Mouse (Mus musculus): ENCODE data around the gene Tcl1b4. TPM values are rescaled to one million over a fixed set of nuclear protein-coding genes. Genes with fewer than 3 reads are reported as not detected.
"Not testable (repeated sequence)": the region's sequence is repeated elsewhere in the genome, so short reads cannot be mapped to it uniquely, and the experiment has no call there.

Tcl1b4 gene
- not detected in 2 replicates for polyA plus RNA-seq (2014; fragmentation: Nextera tagmentation; extraction: Ambion mirVana)

DNA sequence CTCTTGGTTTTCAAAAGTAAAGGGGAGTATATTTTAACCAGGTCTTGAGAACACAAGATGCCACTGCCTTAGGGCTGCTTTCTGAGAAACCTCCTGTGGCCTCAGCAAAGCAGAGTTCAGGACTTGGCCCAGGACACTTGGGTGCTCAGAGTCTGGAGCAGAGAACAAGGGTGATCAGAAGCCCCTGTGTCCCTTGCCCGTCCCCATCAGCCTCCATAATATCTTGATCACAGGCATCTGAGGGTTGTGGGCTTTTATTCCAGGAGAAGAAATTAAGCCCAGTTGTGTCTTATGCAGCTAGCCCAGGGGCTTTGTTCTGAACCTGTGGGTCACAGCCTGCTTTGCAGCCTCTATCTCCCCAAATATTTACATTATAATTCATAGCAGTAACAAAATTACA, at the start of gene Tcl1b4:
Gene Tcl1b4 (plus strand): TSS at position 301 of the 400 bp plus-strand sequence.
- H3K4me1 ChIP-seq (ENCODE audit: control insufficient read depth, insufficient read depth, low read length); ATAC-seq (ENCODE audit: low read depth); H3K9me3 ChIP-seq (ENCODE audit: control insufficient read depth, low read length); H3K9ac ChIP-seq (replicated peaks; ENCODE audit: low read depth, low read length); H3K4me2 ChIP-seq (ENCODE audit: low read depth, low read length); H3K4me3 ChIP-seq (ENCODE audit: low read depth, low read length); H3K27ac ChIP-seq (ENCODE audit: low read depth, low read length); H3K27me3 ChIP-seq (ENCODE audit: control insufficient read depth, insufficient read depth, low read length); H3K36me3 ChIP-seq (ENCODE audit: control insufficient read depth, insufficient read depth, low read length): not testable (repeated sequence)
- 81% methylated on average over 1 of the region's 1 CpGs for WGBS

DNA sequence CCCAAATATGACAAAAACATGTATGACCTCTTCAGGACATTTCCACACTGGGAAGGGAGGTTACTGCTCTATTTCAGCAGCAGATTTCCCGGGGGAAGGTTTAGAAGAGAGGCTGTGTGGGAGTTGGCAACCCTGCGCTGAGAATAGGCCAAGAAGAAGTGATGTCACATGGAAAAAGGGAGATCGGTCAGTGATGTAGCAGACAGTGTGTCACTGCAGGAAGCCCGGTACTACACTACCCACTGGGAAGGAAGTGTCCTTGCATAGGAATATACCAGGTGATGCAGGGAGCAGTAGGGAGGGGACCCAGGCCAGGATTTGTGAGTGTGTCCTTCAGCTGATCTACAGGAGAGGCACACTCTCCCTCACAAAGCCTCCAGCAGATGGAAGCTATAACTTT, 46.5 kb upstream of the Tcl1b4 start:
- 68% methylated on average over 4 of the region's 4 CpGs for WGBS
- not testable (repeated sequence) for H3K4me2 ChIP-seq (ENCODE audit: low read depth, low read length); H3K4me1 ChIP-seq (ENCODE audit: control insufficient read depth, insufficient read depth, low read length); H3K9me3 ChIP-seq (ENCODE audit: control insufficient read depth, low read length); H3K27ac ChIP-seq (ENCODE audit: low read depth, low read length); H3K9ac ChIP-seq (replicated peaks; ENCODE audit: low read depth, low read length); ATAC-seq (ENCODE audit: low read depth); H3K4me3 ChIP-seq (ENCODE audit: low read depth, low read length); H3K27me3 ChIP-seq (ENCODE audit: control insufficient read depth, insufficient read depth, low read length); H3K36me3 ChIP-seq (ENCODE audit: control insufficient read depth, insufficient read depth, low read length)

DNA sequence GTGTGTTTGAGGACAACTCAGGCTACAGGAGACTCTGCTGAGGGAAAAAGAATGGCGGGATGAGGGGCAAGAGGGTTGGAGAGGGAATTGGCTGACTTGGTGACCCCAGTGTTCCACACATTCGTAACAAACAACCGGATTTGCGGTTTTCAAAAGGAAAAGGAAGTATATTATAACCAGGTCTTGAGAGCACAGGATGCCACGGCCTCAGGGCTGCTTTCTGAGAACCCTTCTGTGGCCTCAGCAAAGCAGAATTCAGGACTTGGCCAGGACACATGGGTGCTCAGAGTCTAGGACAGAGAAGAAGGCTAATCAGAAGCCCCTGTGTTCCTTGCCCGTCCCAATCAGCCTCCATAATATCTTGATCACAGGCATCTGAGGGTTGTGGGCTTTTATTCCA, 42.9 kb upstream of the Tcl1b4 start:
- Histone ChIP-seq H3K27ac (ENCODE audit: low read depth, low read length) (no peak overlapping the region), H3K4me2 (ENCODE audit: low read depth, low read length) (no peak overlapping the region), H3K4me3 (ENCODE audit: low read depth, low read length) (no peak overlapping the region), H3K36me3 (ENCODE audit: control insufficient read depth, insufficient read depth, low read length) (no peaks in the 10 kb centered on the region), H3K9me3 (ENCODE audit: control insufficient read depth, low read length) (no peaks in the 10 kb centered on the region), H3K9ac (replicated peaks; ENCODE audit: low read depth, low read length) (no peak overlapping the region), H3K4me1 (ENCODE audit: control insufficient read depth, insufficient read depth, low read length) (no peaks in the 10 kb centered on the region), H3K27me3 (ENCODE audit: control insufficient read depth, insufficient read depth, low read length) (no peaks in the 10 kb centered on the region)
- no peak for ATAC-seq (ENCODE audit: low read depth)
- 86% methylated on average over 6 of the region's 6 CpGs for WGBS

DNA sequence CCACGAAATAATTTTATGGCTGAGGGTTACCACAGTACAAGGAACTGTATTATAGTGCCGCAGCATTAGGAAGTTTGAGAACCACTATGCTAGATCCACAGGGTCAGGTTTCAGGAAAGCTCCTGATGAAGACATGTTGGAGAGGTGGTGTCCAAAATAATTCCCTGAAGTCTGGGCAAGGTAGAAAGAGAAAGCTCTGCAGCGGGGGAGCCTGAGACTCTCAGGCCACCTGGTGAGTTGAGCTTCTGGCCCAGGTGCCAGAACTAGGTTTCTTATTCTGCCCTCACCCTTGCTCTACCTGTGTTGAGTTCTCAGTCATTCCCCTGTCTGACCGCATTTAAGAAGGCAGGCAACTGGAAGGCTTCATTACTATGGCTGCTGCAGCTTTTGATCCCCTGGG, 42.4 kb upstream of the Tcl1b4 start, which contains the start of gene Tcl1b1:
Gene Tcl1b1 (plus strand): TSS at position 301 of the 400 bp plus-strand sequence.
- Histone ChIP-seq H3K9ac (replicated peaks; ENCODE audit: low read depth, low read length) (no peak within 1 kb of the TSS), H3K4me2 (ENCODE audit: low read depth, low read length) (no peak within 1 kb of the TSS), H3K4me3 (ENCODE audit: low read depth, low read length) (no peak within 1 kb of the TSS), H3K27ac (ENCODE audit: low read depth, low read length) (no peak within 1 kb of the TSS), H3K9me3 (ENCODE audit: control insufficient read depth, low read length) (no peaks in the 10 kb centered on the region), H3K4me1 (ENCODE audit: control insufficient read depth, insufficient read depth, low read length) (no peaks in the 10 kb centered on the region), H3K36me3 (ENCODE audit: control insufficient read depth, insufficient read depth, low read length) (no peaks in the 10 kb centered on the region), H3K27me3 (ENCODE audit: control insufficient read depth, insufficient read depth, low read length) (no peaks in the 10 kb centered on the region)
- ATAC-seq (ENCODE audit: low read depth) = no peak
- WGBS = 82% methylated on average over 4 of the region's 4 CpGs

DNA sequence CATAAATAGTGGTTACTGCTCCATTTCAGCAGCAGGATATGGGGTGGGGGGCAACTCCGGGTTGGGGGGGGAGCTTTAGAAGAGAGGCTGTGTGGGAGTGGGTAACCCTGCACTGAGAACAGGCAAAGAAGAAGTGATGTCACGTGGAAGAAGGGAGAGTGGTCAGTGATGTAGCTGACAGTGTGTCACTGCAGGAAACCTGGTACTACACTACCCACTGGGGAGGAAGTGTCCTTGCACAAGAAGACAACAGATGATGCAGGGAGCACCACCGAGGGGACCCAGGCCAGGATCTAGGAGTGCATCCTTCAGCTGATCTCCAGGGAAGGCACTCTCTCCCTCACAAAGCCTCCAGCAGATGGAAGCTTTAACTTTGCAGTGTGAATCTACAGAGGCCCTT, 35.0 kb upstream of the Tcl1b4 start:
- Histone ChIP-seq H3K27ac (ENCODE audit: low read depth, low read length) (no peak overlapping the region), H3K36me3 (ENCODE audit: control insufficient read depth, insufficient read depth, low read length) (no peaks in the 10 kb centered on the region), H3K4me1 (ENCODE audit: control insufficient read depth, insufficient read depth, low read length) (no peaks in the 10 kb centered on the region), H3K9me3 (ENCODE audit: control insufficient read depth, low read length) (no peaks in the 10 kb centered on the region), H3K4me3 (ENCODE audit: low read depth, low read length) (no peak overlapping the region), H3K27me3 (ENCODE audit: control insufficient read depth, insufficient read depth, low read length) (no peaks in the 10 kb centered on the region), H3K4me2 (ENCODE audit: low read depth, low read length) (no peak overlapping the region), H3K9ac (replicated peaks; ENCODE audit: low read depth, low read length) (no peak overlapping the region)
- 74% methylated on average over 3 of the region's 3 CpGs for WGBS
- no peak for ATAC-seq (ENCODE audit: low read depth)

DNA sequence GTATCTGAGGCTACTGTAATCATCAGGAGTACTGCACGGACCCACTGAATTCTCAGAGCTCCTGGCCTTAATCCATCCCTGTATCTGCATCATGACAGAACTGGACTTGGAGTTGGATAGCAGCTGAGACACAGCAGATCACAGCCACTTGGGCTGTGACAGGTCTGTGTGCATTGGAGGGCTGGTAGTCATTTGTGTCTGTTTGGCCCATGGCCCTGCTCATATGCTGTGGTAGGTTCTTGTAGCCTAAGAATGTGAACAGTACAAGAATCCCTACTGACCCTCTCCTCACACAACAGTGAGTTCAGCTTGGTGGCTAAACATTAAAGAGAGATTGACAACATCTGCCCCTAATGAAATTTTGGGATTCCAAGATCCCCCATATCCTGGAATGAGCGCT, 28.4 kb upstream of the Tcl1b4 start:
- Histone ChIP-seq H3K36me3 (ENCODE audit: control insufficient read depth, insufficient read depth, low read length) (no peaks in the 10 kb centered on the region), H3K4me3 (ENCODE audit: low read depth, low read length) (no peak overlapping the region), H3K4me2 (ENCODE audit: low read depth, low read length) (no peak overlapping the region), H3K27me3 (ENCODE audit: control insufficient read depth, insufficient read depth, low read length) (no peaks in the 10 kb centered on the region), H3K27ac (ENCODE audit: low read depth, low read length) (no peak overlapping the region), H3K9me3 (ENCODE audit: control insufficient read depth, low read length) (no peaks in the 10 kb centered on the region), H3K9ac (replicated peaks; ENCODE audit: low read depth, low read length) (no peak overlapping the region), H3K4me1 (ENCODE audit: control insufficient read depth, insufficient read depth, low read length) (no peaks in the 10 kb centered on the region)
- WGBS = 96% methylated on average over 2 of the region's 2 CpGs
- no peak for ATAC-seq (ENCODE audit: low read depth)

DNA sequence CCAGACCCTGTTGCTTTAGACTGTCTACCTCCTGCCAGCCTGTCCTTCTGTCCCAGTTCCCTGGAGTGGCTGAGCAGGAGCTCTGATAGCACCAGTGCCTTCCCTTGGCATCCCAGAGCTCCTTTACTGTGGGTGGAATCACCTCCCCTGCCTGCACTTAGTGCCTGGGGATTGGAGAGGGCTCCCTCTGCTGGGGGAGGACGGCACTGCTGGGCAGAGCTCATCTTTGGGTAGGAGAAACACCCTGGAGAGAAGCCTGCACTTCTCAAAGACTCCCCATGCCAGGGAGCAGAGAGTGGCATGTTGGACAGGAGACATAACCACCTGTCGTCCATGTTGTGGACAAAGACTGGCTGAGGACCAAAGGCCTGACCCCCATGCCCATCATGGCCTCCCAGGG, 27.4 kb upstream of the Tcl1b4 start:
- H3K36me3 ChIP-seq (ENCODE audit: control insufficient read depth, insufficient read depth, low read length); ATAC-seq (ENCODE audit: low read depth); H3K9me3 ChIP-seq (ENCODE audit: control insufficient read depth, low read length); H3K9ac ChIP-seq (replicated peaks; ENCODE audit: low read depth, low read length); H3K4me3 ChIP-seq (ENCODE audit: low read depth, low read length); H3K27ac ChIP-seq (ENCODE audit: low read depth, low read length); H3K27me3 ChIP-seq (ENCODE audit: control insufficient read depth, insufficient read depth, low read length); H3K4me2 ChIP-seq (ENCODE audit: low read depth, low read length); H3K4me1 ChIP-seq (ENCODE audit: control insufficient read depth, insufficient read depth, low read length): not testable (repeated sequence)
- 31% methylated on average over 2 of the region's 2 CpGs for WGBS

DNA sequence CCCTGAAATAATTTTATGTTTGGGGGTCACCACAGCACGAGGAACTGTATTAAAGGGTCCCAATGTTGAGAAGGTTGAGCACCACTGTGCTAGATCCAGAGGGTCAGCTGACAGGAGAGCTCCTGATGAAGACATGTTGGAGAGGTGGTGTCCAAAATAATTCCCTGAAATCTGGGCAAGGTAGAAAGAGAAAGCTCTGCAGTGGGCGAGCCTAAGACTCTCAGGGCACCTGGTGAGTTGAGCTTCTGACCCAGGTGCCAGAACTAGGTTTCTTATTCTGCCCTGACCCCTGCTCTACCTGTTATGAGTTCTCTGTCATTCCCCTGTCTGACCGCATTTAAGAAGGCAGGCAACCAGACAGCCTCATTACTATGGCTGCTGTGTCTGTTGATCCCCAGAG, 25.7 kb upstream of the Tcl1b4 start, which contains the start of gene Tcl1b5:
Gene Tcl1b5 (plus strand): TSS at position 301 of the 400 bp plus-strand sequence.
- WGBS = 74% methylated on average over 3 of the region's 3 CpGs
- not testable (repeated sequence) for H3K4me1 ChIP-seq (ENCODE audit: control insufficient read depth, insufficient read depth, low read length); ATAC-seq (ENCODE audit: low read depth); H3K27me3 ChIP-seq (ENCODE audit: control insufficient read depth, insufficient read depth, low read length); H3K36me3 ChIP-seq (ENCODE audit: control insufficient read depth, insufficient read depth, low read length); H3K4me3 ChIP-seq (ENCODE audit: low read depth, low read length); H3K9me3 ChIP-seq (ENCODE audit: control insufficient read depth, low read length); H3K4me2 ChIP-seq (ENCODE audit: low read depth, low read length); H3K27ac ChIP-seq (ENCODE audit: low read depth, low read length); H3K9ac ChIP-seq (replicated peaks; ENCODE audit: low read depth, low read length)

DNA sequence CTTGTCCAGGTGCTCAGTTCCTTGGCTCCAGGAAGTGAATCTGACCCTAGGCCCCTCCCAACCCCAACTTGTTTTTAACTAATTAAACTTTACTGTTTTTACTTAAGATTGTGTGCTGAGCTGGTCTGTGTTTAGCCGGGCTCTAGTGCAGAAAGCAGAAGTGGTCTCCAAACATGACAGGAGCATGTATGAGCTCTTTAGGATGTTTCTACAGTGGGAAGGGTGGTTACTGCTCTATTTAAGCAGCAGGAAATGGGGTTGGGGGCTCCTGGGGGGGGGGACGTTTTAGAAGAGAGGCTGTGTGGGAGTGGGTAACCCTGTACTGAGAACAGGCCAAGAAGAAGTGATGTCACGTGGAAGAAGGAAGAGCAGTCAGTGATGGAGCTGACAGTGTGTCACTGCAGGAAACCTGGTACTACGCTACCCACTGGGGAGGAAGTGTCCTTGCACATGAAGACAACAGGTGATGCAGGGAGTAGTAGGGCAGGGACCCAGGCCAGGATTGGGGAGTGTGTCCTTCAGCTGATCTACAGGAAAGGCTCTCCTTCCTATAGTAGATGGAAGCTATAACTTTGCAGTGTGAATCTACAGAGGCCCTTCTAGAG, 20.6 kb upstream of the Tcl1b4 start:
- not testable (repeated sequence) for H3K27me3 ChIP-seq (ENCODE audit: control insufficient read depth, insufficient read depth, low read length); H3K4me2 ChIP-seq (ENCODE audit: low read depth, low read length); ATAC-seq (ENCODE audit: low read depth); H3K4me3 ChIP-seq (ENCODE audit: low read depth, low read length); H3K36me3 ChIP-seq (ENCODE audit: control insufficient read depth, insufficient read depth, low read length); H3K27ac ChIP-seq (ENCODE audit: low read depth, low read length); H3K9ac ChIP-seq (replicated peaks; ENCODE audit: low read depth, low read length); H3K9me3 ChIP-seq (ENCODE audit: control insufficient read depth, low read length); H3K4me1 ChIP-seq (ENCODE audit: control insufficient read depth, insufficient read depth, low read length)
- 81% methylated on average over 4 of the region's 4 CpGs for WGBS

Measured in neural tube, embryonic 14.5 days (tissue).